Mouse (Mus musculus) erythroblast, embryonic 14.5 days (primary cell): ENCODE measurements around the gene Tenm1.

ENCODE experiments used
- GATA1 ChIP-seq: IDR thresholded peaks from 2 replicates; pipeline ENCODE4 v1.6.1; 2012; ENCODE audit warnings: low read length, inconsistent platforms, mixed read lengths
- TAL1 ChIP-seq: IDR thresholded peaks from 3 replicates; pipeline ENCODE4 v1.6.1; 2012; ENCODE audit warnings: low read length, inconsistent platforms, mixed read lengths

GRCm38 (mm10) chrX:43429337-43429736 is 411 bp upstream of the Tenm1 start:
- TF ChIP-seq GATA1 (no peak), TAL1 (no peak)
